Mouse (Mus musculus): ENCODE data around the gene Ivd.

Gene Ivd

DNA sequence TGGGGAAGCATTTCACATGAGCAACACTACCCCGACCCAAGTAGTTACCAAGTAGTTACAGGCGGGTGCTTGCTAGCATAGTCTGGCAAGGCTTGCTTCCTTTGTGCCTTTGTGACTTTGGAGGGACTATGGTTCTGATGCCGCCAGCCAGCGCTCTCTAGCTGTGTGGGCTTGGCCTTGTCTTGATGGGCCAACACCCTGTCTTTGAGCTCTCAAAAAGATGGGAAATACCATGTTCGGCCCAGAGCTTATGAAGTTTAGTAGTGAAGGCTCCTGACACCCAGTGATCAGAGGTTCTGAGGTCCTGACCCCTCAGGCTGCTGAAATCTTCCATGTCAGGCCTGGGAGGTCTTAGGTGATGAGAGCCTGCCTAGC lies 44.4 kb downstream of the Ivd start:
- in situ Hi-C loops (cut with MboI, MseI) = no loop called here

DNA sequence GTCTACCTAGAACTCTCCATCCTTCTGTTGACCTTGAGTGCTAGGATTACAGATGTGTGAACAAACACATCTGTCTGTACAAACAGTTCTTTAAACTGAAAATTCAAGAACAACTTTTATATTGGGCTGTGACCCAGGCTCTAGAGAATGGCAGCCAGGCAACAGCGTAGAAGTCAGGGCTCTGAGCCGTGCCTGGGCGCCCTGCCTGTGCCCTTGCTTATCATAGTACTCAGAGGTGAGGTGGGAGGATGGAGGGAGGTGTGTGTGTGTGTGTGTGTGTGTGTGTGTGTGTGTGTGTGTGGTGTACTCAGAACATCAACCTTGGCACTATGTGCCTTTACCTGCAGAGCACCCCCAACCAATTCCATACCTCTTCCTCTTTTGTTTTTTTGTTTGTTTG lies 46.0 kb downstream of the Ivd start:
- in situ Hi-C loops (cut with MboI, MseI) = no loop called here

DNA sequence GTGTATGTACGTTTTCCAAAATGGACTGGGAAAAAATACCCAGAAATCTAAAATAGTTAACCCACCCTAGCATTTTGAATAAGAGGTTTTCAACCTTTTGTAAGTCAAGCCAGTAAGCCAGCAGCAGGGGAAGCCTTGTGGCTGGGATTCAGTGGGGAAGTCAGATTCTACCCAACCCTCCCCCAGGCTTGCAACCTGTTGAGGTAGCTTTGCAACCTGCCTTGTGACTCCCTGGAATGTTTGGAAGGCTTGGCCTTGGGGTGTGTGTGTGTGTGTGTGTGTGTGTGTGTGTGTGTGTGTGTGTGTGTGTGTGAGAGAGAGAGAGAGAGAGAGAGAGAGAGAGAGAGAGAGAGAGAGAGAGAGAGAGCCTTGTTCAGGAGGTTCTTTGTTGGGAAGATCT lies 47.4 kb downstream of the Ivd start:
- in situ Hi-C loops (cut with MboI, MseI) = no loop called here

DNA sequence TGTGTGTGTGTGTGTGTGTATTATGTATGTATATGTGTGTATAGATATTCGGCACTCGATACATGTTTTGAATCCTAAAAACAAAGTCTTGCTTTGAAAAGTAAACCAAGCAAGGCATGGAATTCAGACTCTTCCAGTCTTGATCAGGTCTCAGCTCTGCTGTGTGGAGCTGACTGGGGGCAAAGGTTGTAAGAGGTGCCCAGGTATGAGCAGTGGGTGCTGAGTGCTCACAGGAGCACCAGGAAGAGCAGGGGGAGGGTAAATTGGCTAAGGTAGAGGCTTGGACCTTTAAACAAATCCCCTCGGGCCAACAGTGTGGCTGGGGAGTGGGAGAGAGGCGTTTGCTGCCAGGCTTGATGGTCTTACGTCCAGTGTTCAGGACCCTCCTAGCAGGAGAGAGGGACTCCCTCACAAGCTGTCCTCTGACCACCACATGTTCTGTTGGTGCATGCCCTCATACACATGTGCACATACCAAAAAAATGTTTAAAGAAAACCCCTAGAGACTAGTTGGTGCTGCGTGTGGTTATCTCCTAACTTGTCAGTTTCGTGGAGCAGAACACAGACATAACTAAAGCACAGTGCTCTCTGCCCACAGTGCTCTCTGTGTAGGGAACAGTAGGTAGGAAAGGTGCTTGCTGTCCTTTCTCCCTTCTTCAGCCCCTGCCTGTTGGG lies 49.0 kb downstream of the Ivd start:
- in situ Hi-C loops (cut with MboI, MseI) = loop anchor here (5.0 kb wide), 1 partner anchor 52 kb away; no protein-coding TSS in a partner anchor

DNA sequence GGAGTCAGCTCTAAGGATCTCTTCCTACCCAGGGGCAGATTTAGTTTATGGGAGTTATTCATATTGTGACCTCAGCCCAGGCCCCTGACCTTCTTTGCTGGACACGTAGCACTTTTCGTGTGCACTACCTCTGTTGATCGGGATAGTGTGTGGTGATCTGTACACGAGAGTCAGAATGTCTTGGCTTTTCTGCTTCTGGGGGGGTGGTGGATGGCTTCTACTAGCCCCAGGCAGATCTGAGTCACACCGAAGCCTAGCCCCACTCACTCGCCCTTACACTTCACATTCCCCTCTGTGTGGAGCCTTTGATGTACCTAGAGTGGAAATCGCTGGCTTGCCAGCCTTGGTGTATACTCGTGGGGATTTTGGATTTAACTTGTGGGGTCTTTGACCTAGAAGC lies 51.0 kb downstream of the Ivd start:
- in situ Hi-C loops (cut with MboI, MseI) = loop anchor here (5.0 kb wide), 1 partner anchor 50 kb away; no protein-coding TSS in a partner anchor

DNA sequence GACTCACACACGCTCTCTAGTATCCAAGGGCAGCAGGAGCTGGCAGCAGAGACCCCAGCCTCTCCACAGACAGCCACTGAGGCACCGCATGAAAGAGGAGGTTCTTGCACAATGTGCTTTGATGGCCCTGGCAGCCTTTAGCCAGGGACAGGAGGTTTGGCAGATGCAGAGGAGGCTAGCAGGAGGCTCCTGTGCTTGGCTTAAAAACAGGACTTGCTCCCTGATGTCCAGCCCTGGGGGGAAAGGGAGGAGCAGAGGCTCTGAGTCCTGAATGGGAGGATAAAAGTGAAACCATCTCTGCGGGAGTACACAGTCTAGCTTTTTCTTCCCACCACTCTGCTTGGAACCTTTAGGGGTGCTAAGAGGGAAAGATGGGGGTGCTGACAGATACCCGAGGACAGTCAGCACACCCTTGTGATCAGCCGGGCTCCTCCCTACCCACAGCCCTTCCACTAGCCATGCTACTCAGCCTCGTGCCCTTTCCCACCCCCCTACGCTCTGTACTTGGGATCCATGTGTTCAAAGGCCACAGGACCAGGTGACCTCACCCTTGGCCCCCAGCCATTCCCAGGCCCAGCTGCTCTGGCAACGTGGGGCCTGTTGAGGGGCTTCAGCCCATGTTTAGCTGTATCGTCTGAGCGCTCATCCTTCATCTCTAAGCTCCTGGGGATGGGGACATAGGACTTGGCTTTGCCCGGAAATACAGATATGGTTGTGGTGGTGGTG lies 52.0 kb downstream of the Ivd start:
- in situ Hi-C loops (cut with MboI, MseI) = loop anchor here (5.0 kb wide), 1 partner anchor 49 kb away; no protein-coding TSS in a partner anchor

DNA sequence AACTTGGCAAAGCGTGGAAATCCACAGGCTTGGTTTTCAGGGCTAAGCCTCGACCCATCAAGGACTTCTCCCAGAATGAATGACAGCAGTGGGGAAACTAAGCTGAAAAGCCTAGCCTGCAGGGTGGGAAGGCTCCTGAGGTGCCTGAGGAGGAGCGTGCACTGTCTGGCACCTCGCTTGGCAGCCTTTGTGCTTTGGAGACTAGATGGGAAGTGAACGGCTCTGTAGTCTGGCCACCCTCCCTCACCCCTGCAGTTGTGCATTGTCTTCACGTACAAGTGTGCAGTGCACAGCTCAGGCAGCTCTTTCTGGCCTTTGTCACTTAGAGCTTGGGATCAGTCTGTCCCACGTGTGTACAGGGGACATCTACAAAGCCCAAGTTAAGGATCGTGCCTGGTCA lies 52.9 kb downstream of the Ivd start:
- in situ Hi-C loops (cut with MboI, MseI) = loop anchor here (5.0 kb wide), 1 partner anchor 48 kb away; no protein-coding TSS in a partner anchor

DNA sequence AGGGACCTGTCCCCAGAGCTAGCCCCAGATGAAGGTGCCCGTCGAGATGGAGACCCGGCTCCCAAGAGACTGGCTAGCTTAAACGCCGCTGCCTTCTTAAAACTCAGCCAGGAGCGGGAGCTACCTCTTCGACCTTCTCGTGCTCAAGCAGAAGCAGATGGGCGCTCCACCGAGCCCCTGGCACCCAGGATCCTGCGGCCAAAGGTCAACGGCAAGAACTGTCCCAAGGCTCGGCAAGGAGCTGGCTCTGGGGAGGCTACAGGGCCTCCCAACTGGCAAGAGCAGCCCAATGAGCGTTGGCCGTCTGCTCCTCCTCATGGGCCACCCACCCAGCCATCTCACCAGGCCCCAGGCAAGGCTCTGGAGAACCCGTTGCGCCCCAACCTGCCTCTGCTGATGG lies 54.7 kb downstream of the Ivd start:
- in situ Hi-C loops (cut with MboI, MseI) = no loop called here

DNA sequence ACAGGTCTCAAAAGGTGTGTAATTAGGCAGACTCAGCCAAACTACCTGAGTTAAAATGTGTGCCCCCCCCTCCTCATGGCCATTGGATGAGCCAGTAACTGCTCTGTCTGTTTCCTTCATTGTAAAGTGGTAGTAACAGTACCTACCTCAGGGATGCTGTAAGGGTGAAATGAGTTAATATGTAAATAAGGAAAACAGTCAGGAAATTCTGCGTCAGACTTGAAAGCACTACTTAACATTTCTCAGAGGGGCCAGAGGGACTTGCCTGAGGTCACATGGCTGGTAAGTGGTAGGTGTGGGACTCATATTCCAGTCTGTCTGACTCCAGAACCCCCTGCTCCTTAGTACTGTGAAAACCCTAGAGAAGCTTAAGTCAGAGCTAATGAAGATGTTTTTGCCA lies 56.8 kb downstream of the Ivd start:
- in situ Hi-C loops (cut with MboI, MseI) = no loop called here

DNA sequence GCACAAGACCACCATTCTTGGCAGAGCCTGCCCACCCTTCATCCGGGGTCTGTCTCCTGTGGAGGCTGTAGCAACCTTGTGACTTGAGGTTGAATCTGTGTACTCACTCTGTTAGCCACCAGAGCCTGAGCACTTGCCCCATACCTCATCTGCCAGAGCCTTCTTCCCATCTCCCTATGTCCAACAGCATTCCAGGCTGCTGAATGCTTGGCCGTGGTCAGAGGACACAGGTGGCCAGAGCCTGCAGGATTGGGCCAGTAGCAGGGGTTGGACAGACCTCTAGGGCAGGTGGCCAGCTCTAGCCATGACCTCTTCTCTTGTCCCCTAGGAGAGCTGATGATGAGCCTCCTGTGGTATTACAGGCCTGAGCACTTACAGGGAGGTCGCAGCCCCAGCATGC lies 58.7 kb downstream of the Ivd start:
- in situ Hi-C loops (cut with MboI, MseI) = no loop called here

DNA sequence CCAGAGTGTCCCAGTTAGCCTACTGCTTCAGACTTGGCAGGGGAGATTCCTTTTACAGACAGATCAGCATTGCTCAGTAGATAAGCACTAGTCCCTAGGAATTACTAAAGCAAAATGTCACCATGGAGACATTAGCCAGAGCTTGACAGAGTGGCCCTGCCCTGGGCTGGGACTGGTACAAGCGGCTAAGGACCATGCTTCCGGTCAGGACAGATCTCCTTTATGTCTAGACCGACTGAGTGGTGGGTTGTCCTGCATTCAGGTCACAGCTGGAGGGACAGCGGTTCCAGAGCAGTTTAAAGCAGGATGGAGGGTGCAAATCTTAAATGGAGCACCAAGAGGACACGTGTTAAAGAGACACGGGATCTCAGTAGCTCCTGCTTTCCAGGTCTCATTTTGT lies 64.2 kb downstream of the Ivd start:
- in situ Hi-C loops (cut with MboI, MseI) = no loop called here

DNA sequence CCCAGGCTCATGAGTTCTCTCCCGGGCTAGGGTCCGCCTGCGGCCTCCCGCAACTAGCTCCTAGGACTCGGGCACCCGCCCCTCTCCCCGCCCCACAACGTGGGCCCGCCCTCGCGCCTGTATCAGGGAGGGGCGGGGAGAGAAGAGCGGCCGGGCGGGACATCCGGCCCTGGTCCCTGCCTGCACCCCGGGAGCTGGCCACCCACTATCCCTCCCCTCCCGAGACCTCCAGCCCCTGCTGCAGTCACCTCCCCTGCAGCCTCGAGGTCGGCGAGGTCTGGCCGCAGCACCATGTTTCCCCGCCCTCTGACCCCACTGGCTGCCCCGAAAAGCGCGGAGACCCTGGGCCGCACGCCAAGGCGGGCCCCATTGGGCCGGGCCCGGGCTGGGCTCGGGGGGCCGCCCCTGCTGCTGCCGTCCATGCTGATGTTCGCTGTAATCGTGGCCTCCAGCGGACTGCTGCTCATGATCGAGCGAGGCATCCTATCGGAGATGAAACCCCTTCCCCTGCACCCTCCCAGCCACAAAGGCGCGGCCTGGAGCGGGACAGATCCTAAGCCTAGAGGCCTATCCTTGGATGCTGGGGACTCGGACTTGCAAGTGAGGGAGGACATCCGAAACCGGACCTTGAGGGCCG lies 64.7 kb downstream of the Ivd start, which contains the start of gene Chst14:
Chst14 (plus strand) TSS at position 136 of the 637 bp plus-strand sequence.
- in situ Hi-C loops (cut with MboI, MseI) = no loop called here

DNA sequence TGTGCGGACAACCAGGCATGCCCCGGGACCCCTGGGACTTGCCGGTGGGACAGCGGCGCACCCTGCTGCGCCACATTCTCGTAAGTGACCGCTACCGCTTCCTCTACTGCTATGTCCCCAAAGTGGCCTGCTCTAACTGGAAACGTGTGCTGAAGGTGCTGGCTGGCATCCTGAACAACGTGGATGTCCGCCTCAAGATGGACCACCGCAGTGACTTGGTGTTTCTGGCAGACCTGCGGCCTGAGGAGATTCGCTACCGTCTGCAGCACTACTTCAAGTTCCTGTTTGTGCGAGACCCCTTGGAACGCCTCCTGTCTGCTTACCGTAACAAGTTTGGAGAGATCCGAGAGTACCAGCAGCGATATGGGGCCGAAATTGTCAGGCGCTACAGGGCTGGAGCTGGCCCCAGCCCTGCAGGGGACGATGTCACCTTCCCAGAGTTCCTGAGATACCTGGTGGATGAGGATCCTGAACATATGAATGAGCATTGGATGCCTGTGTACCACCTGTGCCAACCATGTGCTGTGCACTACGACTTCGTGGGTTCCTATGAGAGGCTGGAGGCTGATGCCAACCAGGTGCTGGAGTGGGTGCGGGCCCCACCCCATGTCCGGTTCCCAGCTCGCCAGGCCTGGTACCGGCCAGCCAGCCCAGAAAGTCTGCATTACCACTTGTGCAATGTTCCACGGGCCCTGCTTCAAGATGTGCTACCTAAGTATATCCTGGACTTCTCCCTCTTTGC lies 65.4 kb downstream of the Ivd start:
- in situ Hi-C loops (cut with MboI, MseI) = no loop called here
